Mouse (Mus musculus) liver, embryonic 14.5 days (tissue): ENCODE measurements around the gene Vmn2r83. TPM values are rescaled to one million over a fixed set of nuclear protein-coding genes. Genes with fewer than 3 reads are reported as not detected.

ENCODE experiments used
- ATAC-seq: fragments of 200-750 bp; cut with Nextera tagmentation; 2 replicates; pipeline ENCODE4 v1.8.0; 2017; ENCODE audit warnings: moderate number of reproducible peaks, mild to moderate bottlenecking, moderate library complexity; ENCODE audit not compliant: insufficient read depth
- DNase-seq, 3 experiments: peaks; one replicate each; pipeline ENCODE4 v3.0.0-alpha.2; 2012 to 2013; ENCODE audit warnings: low read depth in 3 of 3, low spot score in 3 of 3
- H3K27ac ChIP-seq: fragments of 300-500 bp; sonication (generic); 2 replicates; pipeline ENCODE4 v1.5.1; 2014; ENCODE audit warnings: moderate library complexity, mild to moderate bottlenecking, control low read depth, inconsistent platforms
- H3K27me3 ChIP-seq: fragments of 300-500 bp; sonication (generic); 2 replicates; pipeline ENCODE4 v1.6.1; 2014; ENCODE audit warnings: mild to moderate bottlenecking, low read length, moderate library complexity; ENCODE audit not compliant: control insufficient read depth, insufficient read depth
- H3K36me3 ChIP-seq: fragments of 300-500 bp; sonication (generic); replicated peaks from 2 replicates; pipeline ENCODE4 v1.6.1; 2014; ENCODE audit warnings: low read depth; ENCODE audit not compliant: control insufficient read depth, insufficient read depth
- H3K4me1 ChIP-seq, 2 experiments: fragments of 200-500 bp in 1 of 2; fragments of 300-500 bp in 1 of 2; sonication (generic) in 1 of 2; replicated peaks; 2 replicates each; pipeline ENCODE4 v1.6.1; 2012 to 2014; ENCODE audit warnings: antibody characterized with exemption in 1 of 2, inconsistent platforms in 1 of 2, low read length in 1 of 2; ENCODE audit not compliant: control insufficient read depth in 2 of 2, insufficient read depth in 2 of 2
- H3K4me2 ChIP-seq: fragments of 300-500 bp; sonication (generic); 2 replicates; pipeline ENCODE4 v1.6.1; 2014; ENCODE audit warnings: low read depth, mild to moderate bottlenecking, control low read depth, moderate library complexity
- H3K4me3 ChIP-seq, 2 experiments: fragments of 200-500 bp in 1 of 2; fragments of 300-500 bp in 1 of 2; sonication (generic) in 1 of 2; 2 replicates each; pipeline ENCODE4 v1.5.1; 2012 to 2014; ENCODE audit warnings: low read depth in 2 of 2, low read length in 2 of 2, mild to moderate bottlenecking in 2 of 2, control low read depth in 1 of 2, inconsistent platforms in 1 of 2, moderate library complexity in 1 of 2; ENCODE audit not compliant: insufficient read depth in 1 of 2
- H3K9ac ChIP-seq: fragments of 300-500 bp; sonication (generic); replicated peaks from 2 replicates; pipeline ENCODE4 v1.6.1; 2014; ENCODE audit warnings: mild to moderate bottlenecking, control low read depth, moderate library complexity
- H3K9me3 ChIP-seq: fragments of 300-500 bp; sonication (generic); 2 replicates; pipeline ENCODE4 v1.6.1; 2016; ENCODE audit warnings: low read length, mixed read lengths; ENCODE audit not compliant: control insufficient read depth
- CTCF ChIP-seq: IDR thresholded peaks from 2 replicates; pipeline ENCODE4 v1.5.1; 2016; ENCODE audit warnings: antibody characterized with exemption, low read depth, control low read depth
- EP300 ChIP-seq: IDR thresholded peaks from 2 replicates; pipeline ENCODE4 v1.6.1; 2016; ENCODE audit warnings: antibody characterized with exemption, low read depth
- WGBS: fragments of 180-500 bp; shearing (Covaris S2); extraction: QIAGEN DNeasy Blood & Tissue Kit; methylation state at CpG from one replicate; pipeline ENCODE4 v1.1.7; 2014; ENCODE audit not compliant: insufficient replicate concordance; 5-methylcytosine and 5-hydroxymethylcytosine counted together
- polyA plus RNA-seq, 2 experiments: library from polyadenylated mRNA; depleted of rRNA in 1 of 2; stranded (reverse) in 1 of 2; unstranded in 1 of 2; fragments of >200 nt; fragmentation: Nextera tagmentation in 1 of 2; extraction: Ambion mirVana in 1 of 2; gene quantifications; 2 replicates each; pipeline versions ENCODE4 v1.2.1 to v1.2.3; 2012 to 2014

The Vmn2r83 gene
- polyA plus RNA-seq, 2 experiments, result not detected

DNA sequence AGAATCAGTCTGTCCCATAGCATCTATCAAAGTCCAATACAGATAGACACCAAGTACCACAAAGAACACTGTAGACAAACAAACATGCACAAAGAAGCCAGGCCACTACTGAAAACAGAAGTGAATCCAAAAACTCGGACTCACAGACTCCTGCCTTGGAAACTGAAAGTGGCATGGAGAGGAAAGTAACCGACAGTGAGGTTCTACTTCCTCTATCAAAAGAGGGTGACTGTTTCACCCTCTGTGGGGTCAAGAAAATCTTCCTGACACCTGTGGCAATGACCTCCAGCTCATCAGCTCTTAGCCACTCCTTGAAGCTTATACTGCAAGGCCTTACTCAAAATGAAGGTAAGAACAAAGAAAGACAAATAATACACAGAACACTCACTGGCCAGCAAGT, 38.2 kb downstream of the Vmn2r83 start:
- Histone ChIP-seq H3K4me2 (no peak overlapping the region), H3K4me1 (no peaks in the 10 kb centered on the region; a peak in 1 of 4 replicates), H3K9me3 (no peaks in the 10 kb centered on the region), H3K27me3 (no peaks in the 10 kb centered on the region), H3K27ac (no peak overlapping the region), H3K36me3 (no peaks in the 10 kb centered on the region), H3K9ac (no peak overlapping the region), H3K4me3 (no peak overlapping the region)
- 35% methylated on average over 2 of the region's 2 CpGs for WGBS
- DNase-seq (no peak), ATAC-seq (no peak)
- no peak for TF ChIP-seq CTCF
- no peak for TF ChIP-seq EP300

DNA sequence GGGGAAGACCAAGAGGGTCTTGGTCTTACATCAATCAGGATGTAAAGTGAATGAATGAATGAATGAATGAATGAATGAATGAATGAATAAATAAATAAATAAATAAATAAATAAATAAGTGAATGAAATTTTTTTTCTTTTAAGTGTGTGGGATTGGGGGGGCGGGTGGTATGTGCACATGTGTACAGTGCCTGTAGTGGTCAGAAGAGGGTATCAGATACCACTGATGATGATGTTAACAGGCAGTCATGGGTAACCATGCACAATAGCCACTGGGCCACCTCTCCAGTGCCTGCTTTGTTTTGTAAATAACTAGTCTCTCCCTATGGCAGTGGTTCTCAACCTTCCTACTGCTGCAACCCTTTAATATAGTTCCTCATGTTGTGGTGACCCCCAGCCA, 55.9 kb downstream of the Vmn2r83 start:
- Histone ChIP-seq H3K4me1 (no peaks in the 10 kb centered on the region), H3K27me3 (no peaks in the 10 kb centered on the region), H3K4me2 (no peak overlapping the region), H3K9me3 (no peaks in the 10 kb centered on the region), H3K27ac (no peak overlapping the region), H3K4me3 (no peak overlapping the region), H3K9ac (no peak overlapping the region), H3K36me3 (no peaks in the 10 kb centered on the region)
- no peak for TF ChIP-seq CTCF
- no peak for TF ChIP-seq EP300
- ATAC-seq (no peak), DNase-seq (no peak)
- 38% methylated on average over 1 of the region's 1 CpGs for WGBS

DNA sequence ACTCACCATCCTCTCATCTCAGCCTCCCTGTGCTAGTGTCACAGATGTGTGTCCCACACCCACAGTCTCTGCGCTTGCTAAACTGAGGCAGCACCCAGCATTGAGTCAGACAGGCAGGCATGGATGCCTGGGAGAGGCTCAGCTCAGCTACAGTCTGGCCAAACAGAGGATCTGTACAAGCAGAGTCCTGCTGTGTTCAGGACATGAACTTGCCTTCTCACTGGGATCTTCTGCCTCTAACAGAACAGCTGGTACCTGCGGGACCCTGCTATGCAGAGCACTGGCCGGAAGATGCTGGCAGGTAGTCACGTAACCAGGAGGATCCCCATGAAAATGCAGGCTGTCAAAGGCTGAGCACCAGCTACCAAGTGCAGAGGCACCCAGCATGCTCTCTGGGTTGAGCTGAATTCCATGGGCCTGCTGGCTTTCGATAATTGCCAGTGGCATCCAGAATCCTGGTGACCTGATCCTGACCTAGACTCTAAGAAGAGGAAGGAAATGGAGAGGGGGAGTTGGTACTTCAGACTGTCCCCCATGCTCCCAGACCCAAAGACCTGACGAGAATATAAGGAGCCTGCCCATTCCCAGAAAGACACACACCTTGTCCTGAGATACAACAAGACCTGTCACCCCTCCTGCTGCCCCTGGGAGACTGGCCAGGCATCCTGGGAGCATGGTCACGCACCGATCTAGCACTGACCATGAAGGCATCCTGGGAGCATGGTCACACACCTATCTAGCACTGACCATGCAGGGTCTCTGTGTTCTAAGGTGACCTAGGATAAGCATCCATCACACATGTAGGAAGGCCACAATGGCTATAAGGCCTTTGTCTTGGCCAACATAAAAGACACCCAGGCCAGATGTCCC, 57.2 kb downstream of the Vmn2r83 start:
- DNase-seq, result no peak

DNA sequence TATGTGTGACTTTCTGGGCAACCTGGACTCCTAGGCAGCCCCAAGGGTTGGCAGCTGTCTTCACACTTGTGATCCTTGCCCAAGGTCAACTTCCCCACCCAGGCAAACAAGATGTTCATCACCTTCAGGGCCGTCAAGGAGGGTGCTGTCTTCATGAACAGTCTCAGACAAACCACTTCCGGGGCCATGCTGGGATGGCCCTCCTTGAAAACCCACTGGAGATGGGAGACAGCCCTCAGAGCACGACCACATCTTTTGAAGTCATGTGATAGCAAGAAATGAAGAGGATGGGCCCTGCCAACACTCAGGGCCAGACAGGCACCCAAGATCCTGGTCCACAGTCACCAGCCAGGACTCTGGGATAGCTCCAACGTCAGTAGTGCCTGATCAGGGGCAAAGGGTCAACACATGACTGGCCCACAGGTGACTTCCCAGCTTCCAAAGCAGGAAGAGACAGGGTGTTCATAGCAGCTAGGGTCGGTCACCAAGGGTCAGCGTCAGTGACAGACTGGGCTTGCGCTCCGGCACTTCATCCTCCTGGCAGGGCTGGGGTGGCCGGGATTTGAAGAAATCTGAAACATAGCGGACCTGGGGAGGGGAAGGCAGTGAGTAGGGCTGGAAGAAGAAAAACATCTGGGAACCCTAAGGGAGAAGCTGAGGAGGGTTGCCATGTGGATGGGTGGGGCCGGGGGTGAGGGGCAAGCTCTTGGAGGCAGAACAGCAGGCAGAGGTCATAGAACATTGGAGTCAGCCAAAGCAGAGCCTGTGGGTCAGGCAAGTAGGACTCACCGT, 58.3 kb downstream of the Vmn2r83 start:
- Histone ChIP-seq H3K4me2 (no peak overlapping the region), H3K36me3 (no peaks in the 10 kb centered on the region), H3K9ac (no peak overlapping the region), H3K27ac (no peak overlapping the region), H3K4me3 (no peak overlapping the region), H3K4me1 (no peaks in the 10 kb centered on the region; a peak in 1 of 4 replicates), H3K9me3 (no peaks in the 10 kb centered on the region), H3K27me3 (no peaks in the 10 kb centered on the region)
- 64% methylated on average over 12 of the region's 12 CpGs for WGBS
- ATAC-seq, result no peak
- no peak for DNase-seq
- no peak for TF ChIP-seq EP300
- no peak for TF ChIP-seq CTCF

More for the DNA sequence above, 57.2 kb downstream of the Vmn2r83 start:
- H3K4me2 ChIP-seq, result no peak overlapping the region
- H3K27ac ChIP-seq, result no peak overlapping the region
- no peak for ATAC-seq
- no peaks in the 10 kb centered on the region for H3K4me1 ChIP-seq
- TF ChIP-seq CTCF (no peak), EP300 (no peak)
- no peak overlapping the region for H3K9ac ChIP-seq
- H3K9me3 ChIP-seq, result no peaks in the 10 kb centered on the region
- no peaks in the 10 kb centered on the region for H3K36me3 ChIP-seq
- no peaks in the 10 kb centered on the region for H3K27me3 ChIP-seq
- WGBS, result 76% methylated on average over 8 of the region's 8 CpGs
- H3K4me3 ChIP-seq, result no peak overlapping the region

DNA sequence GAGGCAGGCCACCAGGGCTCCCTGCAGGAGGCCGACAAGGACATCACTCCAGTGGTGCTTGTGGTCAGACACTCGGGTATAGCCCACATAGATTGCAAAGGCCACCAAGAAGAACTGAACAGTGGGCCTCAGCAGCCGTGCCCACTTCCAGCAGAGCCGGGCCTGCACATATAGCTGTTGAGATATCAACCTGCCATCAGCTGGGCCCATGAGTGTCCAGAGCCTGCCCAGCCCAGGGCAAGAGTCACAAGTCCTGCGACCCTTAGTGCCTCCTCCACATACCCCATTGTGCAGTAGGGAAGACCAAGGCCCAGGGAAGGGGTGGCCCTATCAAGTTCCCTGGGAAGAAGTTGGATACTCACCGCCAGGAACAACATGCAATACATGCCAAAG, 58.9 kb downstream of the Vmn2r83 start:
- H3K9ac ChIP-seq, result no peak overlapping the region
- WGBS, result 68% methylated on average over 6 of the region's 6 CpGs
- no peak overlapping the region for H3K4me3 ChIP-seq
- no peak overlapping the region for H3K27ac ChIP-seq
- no peaks in the 10 kb centered on the region for H3K36me3 ChIP-seq
- no peak for DNase-seq
- TF ChIP-seq CTCF (no peak), EP300 (no peak)
- no peak overlapping the region for H3K4me2 ChIP-seq
- H3K9me3 ChIP-seq, result no peaks in the 10 kb centered on the region
- no peaks in the 10 kb centered on the region; a peak in 1 of 4 replicates for H3K4me1 ChIP-seq
- ATAC-seq, result no peak
- no peaks in the 10 kb centered on the region for H3K27me3 ChIP-seq
